Mouse (Mus musculus) embryonic facial prominence, embryonic 14.5 days (tissue): ENCODE results near the gene Eif5. TPM values are rescaled to one million over a fixed set of nuclear protein-coding genes. Genes with fewer than 3 reads are reported as not detected.
"Not testable (repeated sequence)": the region's sequence is repeated elsewhere in the genome, so short reads cannot be mapped to it uniquely, and the experiment has no call there.

ENCODE experiments used
- ATAC-seq: fragments of 200-750 bp; cut with Nextera tagmentation; 2 replicates; pipeline ENCODE4 v1.8.0; 2017; ENCODE audit warnings: low read depth, moderate number of reproducible peaks, moderate TSS enrichment
- DNase-seq: peaks from one replicate; pipeline ENCODE4 v3.0.0-alpha.2; 2015; ENCODE audit warnings: low spot score
- H3K27ac ChIP-seq: fragments of 300-500 bp; sonication (generic); replicated peaks from 2 replicates; pipeline ENCODE4 v1.5.1; 2014; ENCODE audit warnings: low read depth, mild to moderate bottlenecking, low read length, moderate library complexity
- H3K27me3 ChIP-seq: fragments of 300-500 bp; sonication (generic); replicated peaks from 2 replicates; pipeline ENCODE4 v1.6.1; 2014; ENCODE audit warnings: low read length; ENCODE audit not compliant: control insufficient read depth, insufficient read depth
- H3K36me3 ChIP-seq: fragments of 300-500 bp; sonication (generic); 2 replicates; pipeline ENCODE4 v1.6.1; 2014; ENCODE audit warnings: low read length, mixed read lengths; ENCODE audit not compliant: control insufficient read depth, insufficient read depth
- H3K4me1 ChIP-seq: fragments of 300-500 bp; sonication (generic); 2 replicates; pipeline ENCODE4 v1.6.1; 2014; ENCODE audit warnings: antibody characterized with exemption, low read length; ENCODE audit not compliant: control insufficient read depth, insufficient read depth
- H3K4me2 ChIP-seq: fragments of 300-500 bp; sonication (generic); 2 replicates; pipeline ENCODE4 v1.6.1; 2014; ENCODE audit warnings: low read depth, mild to moderate bottlenecking, low read length, moderate library complexity, mixed read lengths
- H3K4me3 ChIP-seq: fragments of 300-500 bp; sonication (generic); 2 replicates; pipeline ENCODE4 v1.5.1; 2014; ENCODE audit warnings: low read depth, mild to moderate bottlenecking, low read length
- H3K9ac ChIP-seq: fragments of 300-500 bp; sonication (generic); 2 replicates; pipeline ENCODE4 v1.6.1; 2014; ENCODE audit warnings: low read depth, mild to moderate bottlenecking, low read length, moderate library complexity, mixed read lengths
- H3K9me3 ChIP-seq: fragments of 300-500 bp; sonication (generic); 2 replicates; pipeline ENCODE4 v1.6.1; 2016; ENCODE audit warnings: low read length; ENCODE audit not compliant: control insufficient read depth
- WGBS: fragments of 180-500 bp; shearing (Covaris S2); extraction: QIAGEN DNeasy Blood & Tissue Kit; methylation state at CpG from one replicate; pipeline ENCODE4 v1.1.7; 2014; 5-methylcytosine and 5-hydroxymethylcytosine counted together
- polyA plus RNA-seq: library from polyadenylated mRNA; unstranded; fragments of >200 nt; fragmentation: Nextera tagmentation; extraction: Ambion mirVana; gene quantifications from 2 replicates; pipeline ENCODE4 v1.2.1, GENCODE M21; 2014

Gene Eif5
- polyA plus RNA-seq, 1 experiment from 2014 or later, result 445 TPM

GRCm38 (mm10) chr12:111504904-111505303 lies 32.9 kb upstream of the Eif5 start:
- Histone ChIP-seq H3K27ac (no peak overlapping the region), H3K9me3 (0 out of 2 replicates have a peak, but pooled peaks cover 5% of the 10 kb centered on the region), H3K4me1 (no peaks in the 10 kb centered on the region), H3K4me2 (peak overlapping the region; percentile 53), H3K9ac (peak overlapping the region; percentile 41), H3K36me3 (no peaks in the 10 kb centered on the region), H3K4me3 (peak overlapping the region; percentile 27), H3K27me3 (no peaks in the 10 kb centered on the region)
- DNase-seq (peak; percentile 92), ATAC-seq (peak; percentile 84)
- 4% methylated on average over 12 of the region's 12 CpGs for WGBS

- H3K27me3 ChIP-seq, result no peaks in the 10 kb centered on the region
- H3K27ac ChIP-seq, result no peak overlapping the region
- no peak overlapping the region for H3K4me2 ChIP-seq
- no peaks in the 10 kb centered on the region for H3K4me1 ChIP-seq
- 0 out of 2 replicates have a peak, but pooled peaks cover 5% of the 10 kb centered on the region for H3K9me3 ChIP-seq
- H3K4me3 ChIP-seq, result no peak overlapping the region
- WGBS, result 62% methylated on average over 5 of the region's 5 CpGs
- H3K9ac ChIP-seq, result no peak overlapping the region
- no peaks in the 10 kb centered on the region for H3K36me3 ChIP-seq
- DNase-seq, result no peak
- no peak for ATAC-seq
These were observed 30.8 kb upstream of the Eif5 start for GRCm38 (mm10) chr12:111507001-111507400.

- Histone ChIP-seq H3K9ac (no peak overlapping the region), H3K27ac (no peak overlapping the region), H3K36me3 (no peaks in the 10 kb centered on the region), H3K4me3 (no peak overlapping the region), H3K4me1 (no peaks in the 10 kb centered on the region), H3K27me3 (no peaks in the 10 kb centered on the region), H3K4me2 (no peak overlapping the region), H3K9me3 (no peaks in the 10 kb centered on the region)
- ATAC-seq (no peak), DNase-seq (no peak)
- WGBS, result 84% methylated on average over 10 of the region's 10 CpGs
These were observed 29.9 kb upstream of the Eif5 start for GRCm38 (mm10) chr12:111507962-111508361.

- not testable (repeated sequence) for H3K27me3 ChIP-seq, H3K4me1 ChIP-seq, H3K9ac ChIP-seq, H3K9me3 ChIP-seq, H3K4me3 ChIP-seq, DNase-seq, H3K4me2 ChIP-seq, H3K27ac ChIP-seq, H3K36me3 ChIP-seq, ATAC-seq
- 69% methylated on average over 3 of the region's 3 CpGs for WGBS
These were observed 29.4 kb upstream of the Eif5 start for GRCm38 (mm10) chr12:111508438-111508837.

- DNase-seq (no peak), ATAC-seq (no peak)
- no peak overlapping the region for H3K9ac ChIP-seq
- H3K4me2 ChIP-seq, result no peak overlapping the region
- WGBS, result 79% methylated on average over 12 of the region's 12 CpGs
- H3K27ac ChIP-seq, result no peak overlapping the region
- H3K36me3 ChIP-seq, result no peaks in the 10 kb centered on the region
- no peaks in the 10 kb centered on the region for H3K9me3 ChIP-seq
- no peak overlapping the region for H3K4me3 ChIP-seq
- H3K27me3 ChIP-seq, result no peaks in the 10 kb centered on the region
- H3K4me1 ChIP-seq, result no peaks in the 10 kb centered on the region
These were observed 25.2 kb upstream of the Eif5 start for GRCm38 (mm10) chr12:111512572-111513063.

- H3K9ac ChIP-seq, result no peak overlapping the region
- WGBS, result 72% methylated on average over 5 of the region's 5 CpGs
- H3K27ac ChIP-seq, result no peak overlapping the region
- H3K9me3 ChIP-seq, result no peaks in the 10 kb centered on the region
- no peaks in the 10 kb centered on the region for H3K4me1 ChIP-seq
- no peak for DNase-seq
- H3K36me3 ChIP-seq, result no peaks in the 10 kb centered on the region
- no peak for ATAC-seq
- no peak overlapping the region for H3K4me3 ChIP-seq
- H3K4me2 ChIP-seq, result no peak overlapping the region
- no peaks in the 10 kb centered on the region for H3K27me3 ChIP-seq
These were observed 24.1 kb upstream of the Eif5 start for GRCm38 (mm10) chr12:111513673-111514072.

- no peaks in the 10 kb centered on the region for H3K27me3 ChIP-seq
- H3K4me1 ChIP-seq, result no peaks in the 10 kb centered on the region
- no peak overlapping the region for H3K4me3 ChIP-seq
- H3K36me3 ChIP-seq, result no peaks in the 10 kb centered on the region
- DNase-seq (no peak), ATAC-seq (no peak)
- no peak overlapping the region for H3K4me2 ChIP-seq
- H3K27ac ChIP-seq, result no peak overlapping the region
- 59% methylated on average over 7 of the region's 7 CpGs for WGBS
- no peak overlapping the region for H3K9ac ChIP-seq
- H3K9me3 ChIP-seq, result no peaks in the 10 kb centered on the region
These were observed 23.5 kb upstream of the Eif5 start for GRCm38 (mm10) chr12:111514231-111514792.

- no peaks in the 10 kb centered on the region for H3K4me1 ChIP-seq
- no peaks in the 10 kb centered on the region for H3K27me3 ChIP-seq
- H3K4me2 ChIP-seq, result no peak overlapping the region
- H3K9me3 ChIP-seq, result no peaks in the 10 kb centered on the region
- H3K9ac ChIP-seq, result no peak overlapping the region
- H3K27ac ChIP-seq, result no peak overlapping the region
- ATAC-seq (no peak), DNase-seq (no peak)
- H3K36me3 ChIP-seq, result no peaks in the 10 kb centered on the region
- 86% methylated on average over 7 of the region's 7 CpGs for WGBS
- no peak overlapping the region for H3K4me3 ChIP-seq
These were observed 22.8 kb upstream of the Eif5 start for GRCm38 (mm10) chr12:111514874-111515649.
